Mouse (Mus musculus): ENCODE data around the gene Slc25a29. TPM values are rescaled to one million over a fixed set of nuclear protein-coding genes. Genes with fewer than 3 reads are reported as not detected.

Slc25a29 gene
- polyA plus RNA-seq, 1 experiment from 2014 or later: 29.2 TPM

DNA sequence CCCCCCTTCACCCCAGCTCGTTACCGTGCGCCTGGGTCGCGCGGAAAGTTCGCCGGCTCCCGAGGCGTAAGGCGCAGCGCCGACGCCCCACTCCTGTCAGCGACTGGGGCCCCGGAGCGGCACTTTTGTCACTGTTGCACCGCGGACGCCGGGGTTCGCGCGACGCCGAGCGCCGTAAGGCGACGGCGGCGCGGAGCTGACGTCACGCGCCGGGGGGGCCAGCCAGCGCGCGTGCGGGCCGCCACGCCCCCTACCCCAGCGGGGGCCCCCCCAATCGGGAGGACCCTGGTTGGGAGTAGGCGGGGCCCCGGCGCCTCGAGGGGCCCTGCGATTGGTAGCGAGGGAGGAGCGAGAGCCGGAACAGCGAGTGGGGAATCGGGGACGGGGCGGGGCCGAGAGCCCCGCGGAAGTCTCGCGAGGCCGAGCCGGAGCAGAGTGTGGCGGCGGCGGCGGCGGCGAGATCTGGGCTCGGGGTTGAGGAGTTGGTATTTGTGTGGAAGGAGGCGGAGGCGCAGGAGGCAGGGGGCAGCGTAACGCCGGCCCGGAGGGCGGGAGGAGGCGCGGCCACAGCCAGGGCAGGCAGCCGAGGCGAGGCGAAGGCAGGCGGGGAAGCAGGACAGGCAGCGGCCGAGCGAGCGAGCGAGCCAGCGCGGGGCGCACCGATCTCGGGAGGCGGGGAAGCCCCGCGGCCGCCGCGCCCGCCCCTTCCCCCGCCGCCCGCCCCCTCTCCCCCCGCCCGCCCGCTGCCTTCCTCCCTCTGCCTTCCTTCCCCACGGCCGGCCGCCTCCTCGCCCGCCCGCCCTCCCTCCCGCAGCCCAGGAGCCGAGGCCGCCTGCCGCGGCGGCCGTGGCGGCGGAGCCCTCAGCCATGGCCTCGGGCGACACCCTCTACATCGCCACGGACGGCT is 42.9 kb downstream of the Slc25a29 start, which contains the start of gene Yy1:
Gene Yy1, plus strand, starts transcription at position 428 of the 907 bp plus-strand sequence.
- Histone ChIP-seq H3K9me3 (no peaks in the 10 kb centered on the region), H3K4me2 (replicated peaks) (peak within 1 kb of the TSS; percentile 57), H3K9ac (replicated peaks) (peak within 1 kb of the TSS; percentile 91), H3K36me3 (no peaks in the 10 kb centered on the region), H3K4me3 (peak within 1 kb of the TSS; percentile 97), H3K27ac (replicated peaks) (peak within 1 kb of the TSS; percentile 99), H3K4me1 (peaks cover 45% of the 10 kb centered on the region), H3K27me3 (no peaks in the 10 kb centered on the region)
- under 1% methylated on average over 94 of the region's 127 CpGs for WGBS
- peak; percentile 94 for ATAC-seq (replicated peaks)

DNA sequence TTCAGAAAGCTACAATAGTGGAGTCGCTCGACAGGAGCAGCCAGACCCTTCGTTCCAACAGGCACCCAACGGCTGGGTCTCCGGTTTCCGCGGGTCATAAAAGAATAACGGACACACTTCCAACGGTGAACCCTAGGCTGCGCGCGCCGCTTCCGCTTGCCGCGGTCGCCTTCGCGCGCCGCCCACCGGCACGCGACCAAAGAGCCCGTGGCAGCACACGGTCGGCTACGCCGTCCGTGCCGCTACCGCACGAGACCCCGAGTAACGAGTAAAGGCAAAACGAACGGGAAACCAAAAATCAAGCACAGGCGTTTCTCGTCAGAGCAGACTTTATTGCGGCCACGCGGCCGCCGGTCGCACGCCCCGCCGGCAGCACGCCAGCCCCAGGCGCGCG is 43.5 kb downstream of the Slc25a29 start:
- Histone ChIP-seq H3K4me2 (replicated peaks) (peak overlapping the region; percentile 57), H3K4me3 (peak overlapping the region; percentile 97), H3K9ac (replicated peaks) (peak overlapping the region; percentile 69), H3K9me3 (no peaks in the 10 kb centered on the region), H3K4me1 (peaks cover 43% of the 10 kb centered on the region), H3K27me3 (no peaks in the 10 kb centered on the region), H3K27ac (replicated peaks) (peak overlapping the region; percentile 99), H3K36me3 (no peaks in the 10 kb centered on the region)
- ATAC-seq (replicated peaks): peak; percentile 41
- WGBS: 1% methylated on average over 52 of the region's 52 CpGs

- Histone ChIP-seq H3K9ac (replicated peaks) (no peak overlapping the region), H3K36me3 (0 out of 2 replicates have a peak, but pooled peaks cover 3% of the 10 kb centered on the region), H3K4me3 (no peak overlapping the region), H3K27me3 (no peaks in the 10 kb centered on the region), H3K9me3 (no peaks in the 10 kb centered on the region), H3K4me1 (peaks cover 19% of the 10 kb centered on the region), H3K4me2 (replicated peaks) (no peak overlapping the region), H3K27ac (replicated peaks) (no peak overlapping the region)
- ATAC-seq (replicated peaks): no peak
- 94% methylated on average over 2 of the region's 2 CpGs for WGBS
Observed at GRCm38 (mm10) chr12:108787329-108787728, 48.4 kb downstream of the Slc25a29 start.

DNA sequence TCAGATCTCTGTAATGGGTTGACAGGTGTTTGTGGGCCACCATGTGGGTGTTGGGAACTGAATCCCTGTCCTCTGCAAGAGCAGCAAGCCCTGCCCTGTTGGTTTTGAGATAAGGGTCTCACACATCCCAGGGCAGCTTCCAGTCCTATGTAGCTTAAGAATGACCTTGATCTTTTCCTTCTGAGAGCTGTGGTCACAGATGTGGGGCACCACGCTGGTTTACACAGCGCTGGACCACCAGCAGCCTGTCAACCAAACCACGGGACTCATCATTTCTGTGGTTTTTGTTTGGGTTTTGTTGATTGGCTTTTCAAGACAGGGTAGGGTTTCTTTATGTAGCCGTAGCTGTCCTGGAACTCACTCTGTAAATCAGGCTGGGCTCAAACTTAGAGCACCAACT is 50.5 kb downstream of the Slc25a29 start:
- peaks cover 3% of the 10 kb centered on the region for H3K4me1 ChIP-seq
- WGBS: 94% methylated on average over 4 of the region's 4 CpGs

GRCm38 (mm10) chr12:108780108-108780877 is 55.4 kb downstream of the Slc25a29 start:
- H3K27me3 ChIP-seq: no peaks in the 10 kb centered on the region
- 97% methylated on average over 7 of the region's 7 CpGs for WGBS
- no peak overlapping the region for H3K4me3 ChIP-seq
- ATAC-seq (replicated peaks): no peak
- H3K4me2 ChIP-seq (replicated peaks): no peak overlapping the region
- peaks cover 26% of the 10 kb centered on the region for H3K36me3 ChIP-seq
- no peak overlapping the region for H3K9ac ChIP-seq (replicated peaks)
- H3K27ac ChIP-seq (replicated peaks): no peak overlapping the region
- no peaks in the 10 kb centered on the region for H3K4me1 ChIP-seq
- peaks cover 9% of the 10 kb centered on the region for H3K9me3 ChIP-seq

More for the DNA sequence above, 50.5 kb downstream of the Slc25a29 start:
- H3K9ac ChIP-seq (replicated peaks): no peak overlapping the region
- no peak for ATAC-seq (replicated peaks)
- H3K9me3 ChIP-seq: no peaks in the 10 kb centered on the region
- H3K27ac ChIP-seq (replicated peaks): no peak overlapping the region
- H3K4me2 ChIP-seq (replicated peaks): no peak overlapping the region
- no peaks in the 10 kb centered on the region for H3K27me3 ChIP-seq
- H3K4me3 ChIP-seq: no peak overlapping the region
- H3K36me3 ChIP-seq: peaks cover 4% of the 10 kb centered on the region

MicroRNAs encoded within 50 kb of the gene (microRNA counts, 519-probe panel; counts per million panel counts)
- microRNA mmu-miR-345-3p (not detected), microRNA mmu-miR-345-5p (2,730 counts per million, percentile 64 among the panel's probes with 10 or more counts)

Small RNAs within 50 kb of the gene (microRNA-seq; reads per million reads assigned to microRNA genes)
- gene Mir345: 154 reads per million, percentile 59 among the genes with 10 or more reads in this experiment

Other genes with a start within 250 kb of the Slc25a29 start
- gene Degs2, start 133.6 kb downstream of the Slc25a29 start, polyA plus RNA-seq (2015; fragmentation: Nextera tagmentation; extraction: Ambion mirVana): 2.0 and 3.7 TPM in 2 replicates
- 17.2 and 18.7 TPM in 2 replicates for gene Yy1, start 42.9 kb downstream of the Slc25a29 start, polyA plus RNA-seq (2015; fragmentation: Nextera tagmentation; extraction: Ambion mirVana)
- gene Slc25a47, start 163 bp upstream of the Slc25a29 start, polyA plus RNA-seq (2015; fragmentation: Nextera tagmentation; extraction: Ambion mirVana): 14.4 and 14.7 TPM in 2 replicates
- gene Wdr25, start 57.7 kb upstream of the Slc25a29 start, polyA plus RNA-seq (2015; fragmentation: Nextera tagmentation; extraction: Ambion mirVana): 6.4 and 9.5 TPM in 2 replicates
- 104 and 107 TPM in 2 replicates for gene Wars, start 58.3 kb upstream of the Slc25a29 start, polyA plus RNA-seq (2015; fragmentation: Nextera tagmentation; extraction: Ambion mirVana)
- gene Begain, start 232.3 kb upstream of the Slc25a29 start, polyA plus RNA-seq (2015; fragmentation: Nextera tagmentation; extraction: Ambion mirVana): 19.2 and 20.2 TPM in 2 replicates

All from forebrain, embryonic 15.5 days (tissue).